Mouse (Mus musculus) olfactory bulb, adult 2 months (tissue): ENCODE data around the gene Pelp1. TPM values are rescaled to one million over a fixed set of nuclear protein-coding genes. Genes with fewer than 3 reads are reported as not detected.
A peak's percentile ranks its signal among the peaks of the same experiment; 100 is the strongest.

Experiments
- H3K27ac ChIP-seq: fragments of 200-500 bp; 2 replicates; pipeline ENCODE4 v1.5.1; 2012; ENCODE audit warnings: low read depth, low read length; ENCODE audit not compliant: insufficient read depth
- H3K4me1 ChIP-seq: fragments of 200-500 bp; 2 replicates; pipeline ENCODE4 v1.6.1; 2012; ENCODE audit warnings: low read length; ENCODE audit not compliant: control insufficient read depth, insufficient read depth
- H3K4me3 ChIP-seq: fragments of 200-500 bp; 2 replicates; pipeline ENCODE4 v1.5.1; 2012; ENCODE audit warnings: mild to moderate bottlenecking, low read depth, low read length, moderate library complexity; ENCODE audit not compliant: insufficient read depth
- CTCF ChIP-seq: fragments of 200-500 bp; IDR thresholded peaks from 2 replicates; pipeline ENCODE4 v1.5.1; 2012; ENCODE audit warnings: low read depth, mild to moderate bottlenecking, low read length, moderate library complexity; ENCODE audit not compliant: insufficient read depth
- POLR2A ChIP-seq: fragments of 200-500 bp; IDR thresholded peaks from 2 replicates; pipeline ENCODE4 v1.6.1; 2012; ENCODE audit warnings: mild to moderate bottlenecking, low read depth, low read length, moderate library complexity; ENCODE audit not compliant: insufficient read depth
- WGBS: fragments of 180-500 bp; shearing (Covaris S2); methylation state at CpG from one replicate; pipeline ENCODE4 v1.1.7; 2018; 5-methylcytosine and 5-hydroxymethylcytosine counted together
- polyA plus RNA-seq: library from polyadenylated mRNA; stranded (reverse); fragments of >200 nt; gene quantifications from 2 replicates; pipeline ENCODE4 v1.2.4, GENCODE M21; 2012; ENCODE audit warnings: low replicate concordance; ENCODE audit not compliant: missing spikeins, insufficient read depth, insufficient read length

Pelp1 gene
- polyA plus RNA-seq, 1 experiment = not detected

GRCm38 (mm10) chr11:70443964-70444363, 34.1 kb upstream of the Pelp1 start:
- WGBS = 79% methylated on average over 3 of the region's 3 CpGs
- TF ChIP-seq CTCF (no peak), POLR2A (no peak)
- Histone ChIP-seq H3K27ac (no peak overlapping the region), H3K4me3 (no peak overlapping the region), H3K4me1 (no peaks in the 10 kb centered on the region)

- no peaks in the 10 kb centered on the region for H3K4me1 ChIP-seq
- TF ChIP-seq CTCF (no peak), POLR2A (no peak)
These were observed 32.1 kb upstream of the Pelp1 start for GRCm38 (mm10) chr11:70441882-70442281.

GRCm38 (mm10) chr11:70440637-70441036, 30.8 kb upstream of the Pelp1 start:
- WGBS = 96% methylated on average over 4 of the region's 4 CpGs

More at GRCm38 (mm10) chr11:70441882-70442281, 32.1 kb upstream of the Pelp1 start:
- 91% methylated on average over 7 of the region's 7 CpGs for WGBS
- no peak overlapping the region for H3K27ac ChIP-seq
- H3K4me3 ChIP-seq = no peak overlapping the region

GRCm38 (mm10) chr11:70438728-70439374, 29.0 kb upstream of the Pelp1 start:
- Histone ChIP-seq H3K4me3 (no peak overlapping the region), H3K4me1 (peaks cover 8% of the 10 kb centered on the region), H3K27ac (no peak overlapping the region)
- TF ChIP-seq POLR2A = no peak
- TF ChIP-seq CTCF = no peak
- WGBS = 88% methylated on average over 7 of the region's 7 CpGs

More at GRCm38 (mm10) chr11:70440637-70441036, 30.8 kb upstream of the Pelp1 start:
- H3K4me1 ChIP-seq = no peaks in the 10 kb centered on the region
- TF ChIP-seq CTCF = no peak
- no peak for TF ChIP-seq POLR2A
- no peak overlapping the region for H3K4me3 ChIP-seq
- no peak overlapping the region for H3K27ac ChIP-seq

- Histone ChIP-seq H3K4me1 (peaks cover 11% of the 10 kb centered on the region), H3K27ac (no peak overlapping the region), H3K4me3 (no peak overlapping the region)
- 89% methylated on average over 6 of the region's 6 CpGs for WGBS
- no peak for TF ChIP-seq CTCF
These were observed 27.6 kb upstream of the Pelp1 start for GRCm38 (mm10) chr11:70437426-70437825.

- peaks cover 11% of the 10 kb centered on the region for H3K4me1 ChIP-seq
- 90% methylated on average over 5 of the region's 5 CpGs for WGBS
- TF ChIP-seq CTCF (no peak), POLR2A (no peak)
- H3K27ac ChIP-seq = no peak overlapping the region
- H3K4me3 ChIP-seq = no peak overlapping the region
These were observed 25.6 kb upstream of the Pelp1 start for GRCm38 (mm10) chr11:70435476-70435875.

- H3K4me3 ChIP-seq = no peak overlapping the region
- H3K27ac ChIP-seq = no peak overlapping the region
- WGBS = 93% methylated on average over 3 of the region's 3 CpGs
- peaks cover 11% of the 10 kb centered on the region for H3K4me1 ChIP-seq
- no peak for TF ChIP-seq POLR2A
- TF ChIP-seq CTCF = no peak
These were observed 24.1 kb upstream of the Pelp1 start for GRCm38 (mm10) chr11:70433951-70434350.

GRCm38 (mm10) chr11:70433569-70433943, 23.7 kb upstream of the Pelp1 start:
- Histone ChIP-seq H3K4me1 (peaks cover 11% of the 10 kb centered on the region), H3K27ac (no peak overlapping the region), H3K4me3 (peak overlapping the region; percentile 66)
- 62% methylated on average over 1 of the region's 1 CpGs for WGBS
- TF ChIP-seq CTCF = no peak
- no peak for TF ChIP-seq POLR2A

- Histone ChIP-seq H3K27ac (peak overlapping the region; percentile 36), H3K4me3 (peak overlapping the region; percentile 66), H3K4me1 (peaks cover 11% of the 10 kb centered on the region)
- 4% methylated on average over 15 of the region's 15 CpGs for WGBS
- no peak for TF ChIP-seq CTCF
- TF ChIP-seq POLR2A = no peak
These were observed 23.2 kb upstream of the Pelp1 start for GRCm38 (mm10) chr11:70432895-70433568.
